Mouse (Mus musculus) heart, embryonic 12.5 days (tissue): ENCODE measurements around the gene Slit3. TPM values are rescaled to one million over a fixed set of nuclear protein-coding genes. Genes with fewer than 3 reads are reported as not detected.
A peak's percentile ranks its signal among the peaks of the same experiment; 100 is the strongest.

Experiments
- ATAC-seq: fragments of 200-750 bp; cut with Nextera tagmentation; 2 replicates; pipeline ENCODE4 v1.8.0; 2017; ENCODE audit warnings: moderate TSS enrichment, moderate library complexity; ENCODE audit not compliant: insufficient number of reproducible peaks, low FRiP score
- H3K27ac ChIP-seq: fragments of 300-500 bp; sonication (generic); 2 replicates; pipeline ENCODE4 v1.5.1; 2016; ENCODE audit warnings: mild to moderate bottlenecking, moderate library complexity; ENCODE audit not compliant: poor library complexity, severe bottlenecking
- H3K27me3 ChIP-seq: fragments of 300-500 bp; sonication (generic); replicated peaks from 2 replicates; pipeline ENCODE4 v1.6.1; 2016; ENCODE audit warnings: mild to moderate bottlenecking, moderate library complexity
- H3K36me3 ChIP-seq: fragments of 300-500 bp; sonication (generic); 2 replicates; pipeline ENCODE4 v1.6.1; 2016; ENCODE audit warnings: mild to moderate bottlenecking, moderate library complexity
- H3K4me1 ChIP-seq: fragments of 300-500 bp; sonication (generic); replicated peaks from 2 replicates; pipeline ENCODE4 v1.6.1; 2016; ENCODE audit warnings: mild to moderate bottlenecking
- H3K4me2 ChIP-seq: fragments of 300-500 bp; sonication (generic); 2 replicates; pipeline ENCODE4 v1.6.1; 2016; ENCODE audit warnings: mild to moderate bottlenecking, moderate library complexity
- H3K4me3 ChIP-seq: fragments of 300-500 bp; sonication (generic); 2 replicates; pipeline ENCODE4 v1.5.1; 2016; ENCODE audit warnings: mild to moderate bottlenecking
- H3K9ac ChIP-seq: fragments of 300-500 bp; sonication (generic); 2 replicates; pipeline ENCODE4 v1.6.1; 2016; ENCODE audit warnings: mild to moderate bottlenecking, moderate library complexity
- H3K9me3 ChIP-seq: fragments of 300-500 bp; sonication (generic); replicated peaks from 2 replicates; pipeline ENCODE4 v1.6.1; 2016; ENCODE audit warnings: mild to moderate bottlenecking, moderate library complexity
- WGBS: fragments of 180-500 bp; shearing (Covaris S2); methylation state at CpG from one replicate; pipeline ENCODE4 v1.1.7; 2016; 5-methylcytosine and 5-hydroxymethylcytosine counted together
- polyA plus RNA-seq: library from polyadenylated mRNA; unstranded; fragments of >200 nt; fragmentation: Nextera tagmentation; extraction: Ambion mirVana; gene quantifications from 2 replicates; pipeline ENCODE4 v1.2.1, GENCODE M21; 2016

The Slit3 gene
- polyA plus RNA-seq, 1 experiment from 2014 or later: 17.4 TPM

- ATAC-seq: no peak
- Histone ChIP-seq H3K36me3 (no peaks in the 10 kb centered on the region), H3K9me3 (no peaks in the 10 kb centered on the region), H3K27me3 (no peaks in the 10 kb centered on the region), H3K9ac (no peak overlapping the region), H3K27ac (no peak overlapping the region), H3K4me2 (no peak overlapping the region), H3K4me1 (no peaks in the 10 kb centered on the region), H3K4me3 (no peak overlapping the region)
- 88% methylated on average over 3 of the region's 3 CpGs for WGBS
Observed at GRCm38 (mm10) chr11:35305910-35306309, 184.9 kb downstream of the Slit3 start.

- Histone ChIP-seq H3K36me3 (no peaks in the 10 kb centered on the region), H3K9me3 (no peaks in the 10 kb centered on the region), H3K4me3 (no peak overlapping the region), H3K27me3 (no peaks in the 10 kb centered on the region), H3K27ac (no peak overlapping the region), H3K4me1 (no peaks in the 10 kb centered on the region), H3K9ac (no peak overlapping the region), H3K4me2 (no peak overlapping the region)
- WGBS: 81% methylated on average over 5 of the region's 5 CpGs
- ATAC-seq: no peak
Observed at GRCm38 (mm10) chr11:35306922-35307321, 185.9 kb downstream of the Slit3 start.

GRCm38 (mm10) chr11:35307992-35308391, 187.0 kb downstream of the Slit3 start:
- Histone ChIP-seq H3K36me3 (no peaks in the 10 kb centered on the region), H3K27ac (no peak overlapping the region), H3K4me3 (no peak overlapping the region), H3K4me1 (no peaks in the 10 kb centered on the region), H3K9me3 (no peaks in the 10 kb centered on the region), H3K4me2 (no peak overlapping the region), H3K27me3 (no peaks in the 10 kb centered on the region), H3K9ac (no peak overlapping the region)
- no peak for ATAC-seq
- WGBS: 74% methylated on average over 4 of the region's 4 CpGs

- H3K27me3 ChIP-seq: no peaks in the 10 kb centered on the region
- H3K9ac ChIP-seq: no peak overlapping the region
- no peak overlapping the region for H3K4me3 ChIP-seq
- H3K27ac ChIP-seq: no peak overlapping the region
- no peak for ATAC-seq
- WGBS: 64% methylated on average over 5 of the region's 5 CpGs
- peaks cover 17% of the 10 kb centered on the region for H3K4me1 ChIP-seq
- H3K9me3 ChIP-seq: no peaks in the 10 kb centered on the region
- H3K4me2 ChIP-seq: no peak overlapping the region
- no peaks in the 10 kb centered on the region for H3K36me3 ChIP-seq
Observed at GRCm38 (mm10) chr11:35315449-35316028, 194.5 kb downstream of the Slit3 start.

GRCm38 (mm10) chr11:35317221-35317620, 196.2 kb downstream of the Slit3 start:
- H3K36me3 ChIP-seq: no peaks in the 10 kb centered on the region
- no peak overlapping the region for H3K4me2 ChIP-seq
- peaks cover 23% of the 10 kb centered on the region for H3K4me1 ChIP-seq
- H3K4me3 ChIP-seq: no peak overlapping the region
- no peak overlapping the region for H3K27ac ChIP-seq
- WGBS: 84% methylated on average over 5 of the region's 5 CpGs
- no peak for ATAC-seq
- no peaks in the 10 kb centered on the region for H3K27me3 ChIP-seq
- no peak overlapping the region for H3K9ac ChIP-seq
- H3K9me3 ChIP-seq: no peaks in the 10 kb centered on the region

- no peak overlapping the region for H3K4me3 ChIP-seq
- no peaks in the 10 kb centered on the region for H3K27me3 ChIP-seq
- no peak overlapping the region for H3K4me2 ChIP-seq
- WGBS: 64% methylated on average over 7 of the region's 7 CpGs
- H3K27ac ChIP-seq: 0 out of 2 replicates have a peak overlapping the region, but pooled peaks have one; percentile 8
- H3K9ac ChIP-seq: no peak overlapping the region
- no peak for ATAC-seq
- H3K36me3 ChIP-seq: no peaks in the 10 kb centered on the region
- peaks cover 23% of the 10 kb centered on the region for H3K4me1 ChIP-seq
- 0 out of 2 replicates have a peak, but pooled peaks cover 6% of the 10 kb centered on the region for H3K9me3 ChIP-seq
Observed at GRCm38 (mm10) chr11:35317775-35318432, 196.9 kb downstream of the Slit3 start.

- 81% methylated on average over 12 of the region's 12 CpGs for WGBS
- Histone ChIP-seq H3K27me3 (no peaks in the 10 kb centered on the region), H3K4me3 (no peak overlapping the region), H3K4me1 (peaks cover 23% of the 10 kb centered on the region), H3K9me3 (0 out of 2 replicates have a peak, but pooled peaks cover 6% of the 10 kb centered on the region), H3K27ac (no peak overlapping the region), H3K36me3 (no peaks in the 10 kb centered on the region), H3K4me2 (no peak overlapping the region), H3K9ac (no peak overlapping the region)
- ATAC-seq: no peak
Observed at GRCm38 (mm10) chr11:35318433-35319020, 197.5 kb downstream of the Slit3 start.

GRCm38 (mm10) chr11:35320518-35320917, 199.5 kb downstream of the Slit3 start:
- H3K4me2 ChIP-seq: no peak overlapping the region
- H3K27ac ChIP-seq: peak overlapping the region; percentile 45

GRCm38 (mm10) chr11:35324397-35324796, 203.4 kb downstream of the Slit3 start:
- 56% methylated on average over 5 of the region's 5 CpGs for WGBS
- ATAC-seq: no peak
- Histone ChIP-seq H3K9ac (no peak overlapping the region), H3K4me1 (peaks cover 22% of the 10 kb centered on the region), H3K27me3 (no peaks in the 10 kb centered on the region), H3K4me2 (no peak overlapping the region), H3K9me3 (0 out of 2 replicates have a peak, but pooled peaks cover 6% of the 10 kb centered on the region), H3K36me3 (no peaks in the 10 kb centered on the region), H3K27ac (no peak overlapping the region), H3K4me3 (no peak overlapping the region)

More at GRCm38 (mm10) chr11:35320518-35320917, 199.5 kb downstream of the Slit3 start:
- Histone ChIP-seq H3K4me1 (peaks cover 23% of the 10 kb centered on the region), H3K27me3 (no peaks in the 10 kb centered on the region), H3K4me3 (no peak overlapping the region), H3K9me3 (0 out of 2 replicates have a peak, but pooled peaks cover 6% of the 10 kb centered on the region), H3K36me3 (no peaks in the 10 kb centered on the region), H3K9ac (no peak overlapping the region)
- ATAC-seq: no peak
- 37% methylated on average over 3 of the region's 3 CpGs for WGBS

- Histone ChIP-seq H3K9me3 (0 out of 2 replicates have a peak, but pooled peaks cover 6% of the 10 kb centered on the region), H3K36me3 (no peaks in the 10 kb centered on the region), H3K27ac (no peak overlapping the region), H3K4me2 (no peak overlapping the region), H3K4me1 (peaks cover 16% of the 10 kb centered on the region), H3K9ac (no peak overlapping the region), H3K27me3 (no peaks in the 10 kb centered on the region), H3K4me3 (no peak overlapping the region)
- no peak for ATAC-seq
- 50% methylated on average over 10 of the region's 10 CpGs for WGBS
Observed at GRCm38 (mm10) chr11:35325131-35325995, 204.3 kb downstream of the Slit3 start.

GRCm38 (mm10) chr11:35326346-35326745, 205.3 kb downstream of the Slit3 start:
- no peak for ATAC-seq
- no peaks in the 10 kb centered on the region for H3K27me3 ChIP-seq
- H3K9ac ChIP-seq: no peak overlapping the region
- H3K9me3 ChIP-seq: 0 out of 2 replicates have a peak, but pooled peaks cover 6% of the 10 kb centered on the region
- H3K36me3 ChIP-seq: no peaks in the 10 kb centered on the region
- 34% methylated on average over 3 of the region's 3 CpGs for WGBS
- H3K27ac ChIP-seq: no peak overlapping the region
- H3K4me3 ChIP-seq: no peak overlapping the region
- H3K4me1 ChIP-seq: peaks cover 8% of the 10 kb centered on the region
- no peak overlapping the region for H3K4me2 ChIP-seq
